In the genomic region with DNA sequence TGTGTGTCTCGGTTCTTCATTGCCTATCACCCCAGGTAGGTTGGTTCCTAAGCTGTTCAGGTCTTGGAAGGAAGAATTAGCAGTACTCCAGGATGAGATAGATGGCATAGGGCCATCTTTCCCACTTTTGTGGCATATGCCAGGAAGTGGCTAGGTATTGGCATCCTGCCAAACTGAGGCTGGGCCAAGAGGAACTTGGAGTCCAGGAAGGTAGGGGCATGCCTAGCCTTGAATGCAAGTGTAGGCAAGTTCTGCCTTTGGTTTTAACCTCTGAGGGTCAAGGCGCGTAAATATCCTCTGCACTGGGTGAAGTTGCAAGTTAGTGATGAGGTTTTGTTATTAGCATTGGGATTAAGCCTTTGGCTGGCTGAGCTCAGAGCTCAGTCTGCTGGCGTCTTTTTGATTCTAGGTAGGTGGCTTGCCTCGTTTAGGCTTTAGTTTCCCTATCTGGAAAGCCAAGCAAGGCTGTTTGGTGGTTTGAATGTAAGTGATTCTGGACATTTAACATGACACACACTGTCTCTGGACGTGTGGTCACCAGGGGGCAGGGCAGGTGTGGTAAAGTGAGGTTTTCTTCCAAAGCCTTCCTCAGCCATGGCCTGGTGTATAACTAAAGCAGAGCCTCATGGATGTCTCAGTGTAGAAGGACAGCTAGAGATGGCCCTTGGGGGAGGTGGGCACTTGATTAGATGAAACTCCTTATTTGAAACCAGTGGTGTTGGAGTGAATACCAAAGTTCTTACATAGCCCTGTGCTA, we compare ENCODE assay signal across 9 mouse cellular contexts. TPM values are rescaled to one million over a fixed set of nuclear protein-coding genes. Genes with fewer than 3 reads are reported as not detected.
A peak's percentile ranks its signal among the peaks of the same experiment; 100 is the strongest.
DNase-seq lines count a peak whose midpoint lies in the region; ATAC-seq and TF ChIP-seq lines count a peak whose summit lies in the region.
"Had no signal": no experiment of that assay in that cellular context is flagged by ENCODE, and none has a peak within 500 bp of the region (broad histone marks: within the 10 kb centered on the region; RNA-seq: fewer than 3 reads in every experiment).

No protein-coding gene starts in this region.

- TF ChIP-seq CTCF in intestine, postnatal 0 days (IDR thresholded peaks at IDR 0.05; ENCODE audit: low read depth) = peak; percentile 66
- TF ChIP-seq CTCF in lung, adult 2 months (IDR thresholded peaks at IDR 0.05; ENCODE audit: insufficient read depth, low read length) = peak; percentile 58

- H3K27me3 ChIP-seq in intestine, postnatal 0 days (replicated peaks; ENCODE audit: control insufficient read depth, insufficient read depth, low read length) = no peaks in the 10 kb centered on the region
- H3K27me3 ChIP-seq in intestine, embryonic 16.5 days (replicated peaks; ENCODE audit: control insufficient read depth, insufficient read depth, low read length) = no peaks in the 10 kb centered on the region
- H3K27me3 ChIP-seq in midbrain, embryonic 13.5 days = peaks cover 8% of the 10 kb centered on the region

- TF ChIP-seq POLR2A in lung, adult 2 months (IDR thresholded peaks at IDR 0.05; ENCODE audit: borderline replicate concordance, extremely low read depth, low read depth, low read length) = no peak

- 70% methylated on average over 6 of the region's 6 CpGs for WGBS in intestine, postnatal 0 days
- WGBS in intestine, embryonic 16.5 days = 68% methylated on average over 6 of the region's 6 CpGs
- 56% methylated on average over 6 of the region's 6 CpGs for WGBS in lung, adult 2 months
- WGBS in midbrain, embryonic 13.5 days = 71% methylated on average over 6 of the region's 6 CpGs

- no peaks in the 10 kb centered on the region for H3K9me3 ChIP-seq in intestine, postnatal 0 days (ENCODE audit: control insufficient read depth)
- H3K9me3 ChIP-seq in intestine, embryonic 16.5 days (ENCODE audit: control insufficient read depth, low read length) = no peaks in the 10 kb centered on the region
- no peaks in the 10 kb centered on the region for H3K9me3 ChIP-seq in midbrain, embryonic 13.5 days
- H3K9me3 ChIP-seq: limb, embryonic 12.5 days had no signal

- H3K4me3 ChIP-seq in intestine, postnatal 0 days (ENCODE audit: low read depth, low read length) = no peak overlapping the region
- no peak overlapping the region for H3K4me3 ChIP-seq in intestine, embryonic 16.5 days (ENCODE audit: low read length)
- H3K4me3 ChIP-seq in lung, adult 2 months (replicated peaks; ENCODE audit: extremely low read depth, low read depth, low read length) = no peak overlapping the region
- H3K4me3 ChIP-seq in midbrain, embryonic 13.5 days (replicated peaks) = no peak overlapping the region
- H3K4me3 ChIP-seq: limb, embryonic 12.5 days had no signal

- no peak overlapping the region for H3K9ac ChIP-seq in intestine, postnatal 0 days (ENCODE audit: low read depth, low read length)
- H3K9ac ChIP-seq in intestine, embryonic 16.5 days (ENCODE audit: low read depth, low read length) = no peak overlapping the region
- no peak overlapping the region for H3K9ac ChIP-seq in midbrain, embryonic 13.5 days (replicated peaks)
- H3K9ac ChIP-seq: limb, embryonic 12.5 days had no signal

- ATAC-seq in intestine, postnatal 0 days = no peak
- ATAC-seq in intestine, embryonic 16.5 days = no peak
- no peak for ATAC-seq in midbrain, embryonic 13.5 days

- no peak overlapping the region for H3K4me2 ChIP-seq in intestine, postnatal 0 days (replicated peaks; ENCODE audit: low read depth)
- H3K4me2 ChIP-seq in intestine, embryonic 16.5 days (ENCODE audit: low read depth, low read length) = no peak overlapping the region
- H3K4me2 ChIP-seq in midbrain, embryonic 13.5 days (replicated peaks) = no peak overlapping the region
- H3K4me2 ChIP-seq: limb, embryonic 12.5 days had no signal

- peaks cover under 1% of the 10 kb centered on the region; the same call in 1 of the 2 replicates for H3K4me1 ChIP-seq in intestine, postnatal 0 days (replicated peaks; ENCODE audit: control insufficient read depth, insufficient read depth, low read length)
- H3K4me1 ChIP-seq in intestine, embryonic 16.5 days (ENCODE audit: control insufficient read depth, insufficient read depth, low read length) = no peaks in the 10 kb centered on the region
- H3K4me1 ChIP-seq in lung, adult 2 months (ENCODE audit: control insufficient read depth, insufficient read depth, low read length) = no peaks in the 10 kb centered on the region; the same call in 1 of the 2 replicates
- H3K4me1 ChIP-seq in midbrain, embryonic 13.5 days (replicated peaks) = peaks cover 7% of the 10 kb centered on the region; the same call in 1 of the 2 replicates

- DNase-seq in MN1 (ENCODE audit: low spot score) = peak; percentile 47
- DNase-seq in cerebellum, adult 9-10 months = peak; percentile 20
- DNase-seq in lung, adult 2 months = peak; percentile 23
- no peak for DNase-seq in layer of hippocampus, adult 18-20 months (ENCODE audit: low spot score in 2 of 2)
- no peak for DNase-seq in layer of hippocampus, postnatal 25 days (ENCODE audit: extremely low spot score in 1 of 2, low spot score in 1 of 2)

- H3K27ac ChIP-seq in intestine, postnatal 0 days (ENCODE audit: low read depth, low read length) = no peak overlapping the region
- H3K27ac ChIP-seq in intestine, embryonic 16.5 days (ENCODE audit: low read length) = no peak overlapping the region
- H3K27ac ChIP-seq in midbrain, embryonic 13.5 days = no peak overlapping the region
- H3K27ac ChIP-seq: limb, embryonic 12.5 days had no signal

- H3K36me3 ChIP-seq in intestine, postnatal 0 days (ENCODE audit: control insufficient read depth, insufficient read depth) = no peaks in the 10 kb centered on the region
- no peaks in the 10 kb centered on the region for H3K36me3 ChIP-seq in intestine, embryonic 16.5 days (ENCODE audit: control insufficient read depth, insufficient read depth, low read length)
- H3K36me3 ChIP-seq in midbrain, embryonic 13.5 days = no peaks in the 10 kb centered on the region

RNA-seq across cellular contexts. Expression of a gene that starts 5.8 kb away (rescaled TPM):
- 10.0 and 12.2 TPM in 2 replicates for polyA plus RNA-seq in intestine, postnatal 0 days (2015; fragmentation: Nextera tagmentation; extraction: Ambion mirVana)
- 12.0 and 13.0 TPM in 2 replicates for polyA plus RNA-seq in intestine, embryonic 16.5 days (2015; fragmentation: Nextera tagmentation; extraction: Ambion mirVana)
- 36.6 and 48.5 TPM in 2 replicates for polyA plus RNA-seq in lung, adult 2 months (2012; rRNA removed)
- 10 to 100 TPM; 84.2 to 92.7 TPM for total RNA-seq in layer of hippocampus, adult 18-20 months (2021)
- 10 to 100 TPM; 61.4 to 77.2 TPM for total RNA-seq in layer of hippocampus, postnatal 25 days (2021)
- polyA plus RNA-seq in midbrain, embryonic 13.5 days (2015; fragmentation: Nextera tagmentation; extraction: Ambion mirVana) = 1.7 and 2.4 TPM in 2 replicates

Comparison
In these comparisons a context has a peak if more than half of its experiments do, and no peak if none do; other contexts are left out.
1. DNase-seq: peak in MN1 (single experiment), cerebellum, adult 9-10 months (single experiment) and lung, adult 2 months (single experiment); none in layer of hippocampus, adult 18-20 months (0 of 2) and layer of hippocampus, postnatal 25 days (0 of 2).